Mouse (Mus musculus) spleen, postnatal 4 days (tissue): ENCODE results near the gene Bptf.
"Not testable (repeated sequence)": the region's sequence is repeated elsewhere in the genome, so short reads cannot be mapped to it uniquely, and the experiment has no call there.

ENCODE experiments used
- DNase-seq, 2 experiments: peaks; one replicate each; pipeline ENCODE4 v3.0.0; 2022; ENCODE audit warnings: low spot score in 2 of 2

Bptf gene

DNA sequence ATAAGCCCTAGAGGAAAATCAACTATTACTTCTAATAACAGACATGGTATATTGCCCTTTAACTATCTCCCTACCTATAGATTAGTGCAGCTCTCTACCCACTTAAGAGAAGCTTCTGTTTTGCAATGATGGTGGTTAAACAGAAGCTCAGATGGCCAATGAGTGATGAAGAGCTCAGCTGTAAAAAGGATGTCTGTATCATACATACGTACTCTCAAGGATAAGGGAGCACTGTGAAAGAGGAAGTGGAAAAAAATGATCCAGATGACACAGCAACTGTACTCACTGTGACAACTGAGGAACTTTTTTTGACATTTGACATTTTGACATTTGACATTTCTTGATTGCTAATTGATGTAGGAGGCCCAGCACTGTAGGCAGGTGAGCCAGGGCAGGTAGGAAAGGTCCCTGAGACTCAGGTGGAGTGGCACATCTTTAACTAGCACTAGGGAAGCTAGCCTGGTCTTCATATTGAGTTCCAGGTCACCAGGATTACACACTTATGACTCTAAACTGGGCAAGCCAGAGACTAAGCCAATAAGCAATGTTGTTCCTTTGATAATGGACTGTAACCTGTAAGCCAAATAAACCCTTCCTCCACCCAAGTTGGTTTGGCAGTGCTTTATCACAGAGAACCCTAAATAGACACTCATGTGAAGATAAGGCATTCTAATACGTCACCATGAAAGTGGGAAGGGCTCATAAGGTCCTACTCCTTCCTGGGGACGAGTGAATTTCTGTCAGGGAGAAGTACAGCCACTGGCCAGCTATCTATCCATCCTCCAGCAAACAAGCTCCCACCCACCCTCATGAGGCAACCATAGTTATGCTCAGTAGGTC is 137.5 kb downstream of the Bptf start:
- DNase-seq, result no peak

- DNase-seq, result no peak
These were observed 144.5 kb downstream of the Bptf start for GRCm38 (mm10) chr11:106987384-106987783.

GRCm38 (mm10) chr11:106985979-106986604 is 145.8 kb downstream of the Bptf start:
- DNase-seq, result not testable (repeated sequence)
